Mouse (Mus musculus): ENCODE results near the gene Erbb3.

- TF ChIP-seq CTCF (IDR thresholded peaks at IDR 0.05; ENCODE audit: low read depth) (peak; percentile 35; the same call in 1 of the 2 replicates), EP300 (IDR thresholded peaks at IDR 0.05; ENCODE audit: low read depth) (0 out of 2 replicates have a peak, but pooled peaks have one; percentile 24)
These were observed 63.7 kb downstream of the Erbb3 start, which contains the start of gene Esyt1 for GRCm38 (mm10) chr10:128525671-128526308.
